Mouse (Mus musculus): ENCODE measurements around the gene Rad51.

The Rad51 gene

DNA sequence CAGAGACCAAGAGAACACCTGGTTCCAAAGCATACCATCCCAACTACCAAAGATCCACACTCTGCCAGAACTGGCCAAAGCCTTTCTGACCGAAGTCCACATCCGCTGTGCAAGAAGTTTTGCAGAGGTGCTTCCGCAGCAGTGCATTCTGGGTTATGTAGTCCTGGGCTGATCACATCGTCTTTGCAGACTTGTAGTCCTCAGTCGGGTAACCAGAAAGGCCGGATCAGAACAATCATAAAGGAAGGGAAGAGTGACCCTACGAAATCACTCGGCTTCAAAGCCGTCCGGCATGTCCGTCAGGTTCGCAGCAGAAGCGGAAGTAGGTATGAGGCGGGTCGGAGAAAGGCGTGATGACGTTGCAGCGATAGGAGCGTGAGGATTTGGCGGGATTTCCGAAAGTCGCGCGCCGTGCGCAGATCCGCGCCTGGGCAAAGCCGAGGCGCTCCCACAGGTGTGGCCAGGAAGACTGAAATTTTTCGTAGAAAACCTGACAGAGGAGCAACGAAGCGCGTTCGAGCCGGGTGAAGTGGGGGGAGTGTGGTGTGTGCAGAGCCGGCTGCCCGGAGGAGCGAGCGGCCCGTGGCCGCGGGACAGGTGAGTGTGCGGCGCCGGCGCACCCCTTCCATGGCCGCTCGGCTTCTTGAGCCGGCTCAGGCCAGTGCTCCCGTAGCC lies at the start of gene Rad51:
Gene Rad51 (plus strand): TSS at position 356 of the 675 bp plus-strand sequence.
- peak; percentile 79 for DNase-seq (ENCODE audit: low read depth, low spot score)

DNA sequence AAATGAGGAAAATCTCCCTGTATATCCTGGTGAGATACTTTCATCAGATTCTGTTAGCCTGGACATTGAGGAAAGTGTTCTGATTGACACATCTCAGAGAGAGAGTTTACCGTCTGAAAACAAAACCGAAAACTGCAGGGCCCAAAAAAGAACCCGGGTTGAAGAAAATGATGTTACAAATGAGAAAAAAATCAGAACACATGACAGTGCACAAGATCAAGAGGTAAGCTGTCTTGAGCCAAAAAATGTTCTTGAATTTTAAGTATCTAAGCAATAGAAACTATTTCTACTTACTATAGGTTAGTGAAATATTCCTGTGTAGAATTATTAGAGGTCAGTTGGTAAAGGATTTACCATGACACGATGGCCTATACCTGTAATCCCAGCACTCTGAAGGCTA lies 40.2 kb upstream of the Rad51 start:
- no peak for DNase-seq (ENCODE audit: low read depth, low spot score)

DNA sequence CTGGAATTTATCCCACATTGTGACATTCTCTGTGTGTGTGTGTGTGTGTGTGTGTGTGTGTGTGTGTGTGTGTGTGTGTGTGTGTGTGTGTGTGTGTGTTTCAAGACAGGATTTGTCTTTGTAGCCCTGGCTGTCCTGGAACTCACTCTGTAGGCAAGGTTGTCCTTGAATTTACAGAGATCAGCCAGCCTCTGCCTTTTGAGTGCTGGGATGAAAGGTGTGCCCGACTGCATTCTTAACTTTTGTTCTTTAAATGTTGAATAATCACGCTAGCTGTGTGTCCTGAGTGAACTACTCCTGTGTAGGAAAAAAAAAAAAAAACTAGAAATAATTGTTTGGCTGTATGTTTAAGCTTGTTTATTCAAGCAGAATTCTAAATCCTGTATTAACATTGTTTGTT lies 26.4 kb upstream of the Rad51 start:
- DNase-seq (ENCODE audit: low read depth, low spot score) = no peak

DNA sequence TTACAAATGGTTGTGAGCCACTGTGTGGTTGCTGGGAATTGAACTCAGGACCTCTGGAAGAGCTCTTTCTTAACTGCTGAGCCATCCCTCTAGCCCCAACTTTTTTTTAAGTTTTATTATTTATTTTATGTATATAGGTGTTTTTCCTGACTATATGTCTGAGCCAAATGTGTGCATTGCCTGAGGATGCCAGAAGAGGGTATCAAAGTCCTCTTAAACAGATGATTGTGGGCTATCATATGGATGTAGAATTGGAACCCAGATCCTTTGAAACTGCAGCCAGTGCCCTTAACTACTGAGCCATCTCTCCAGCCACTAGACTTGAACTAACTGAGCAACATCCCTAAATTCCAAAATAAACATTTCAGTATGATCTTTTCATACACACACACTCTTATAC lies 11.0 kb upstream of the Rad51 start:
- DNase-seq (ENCODE audit: low read depth, low spot score) = no peak

DNA sequence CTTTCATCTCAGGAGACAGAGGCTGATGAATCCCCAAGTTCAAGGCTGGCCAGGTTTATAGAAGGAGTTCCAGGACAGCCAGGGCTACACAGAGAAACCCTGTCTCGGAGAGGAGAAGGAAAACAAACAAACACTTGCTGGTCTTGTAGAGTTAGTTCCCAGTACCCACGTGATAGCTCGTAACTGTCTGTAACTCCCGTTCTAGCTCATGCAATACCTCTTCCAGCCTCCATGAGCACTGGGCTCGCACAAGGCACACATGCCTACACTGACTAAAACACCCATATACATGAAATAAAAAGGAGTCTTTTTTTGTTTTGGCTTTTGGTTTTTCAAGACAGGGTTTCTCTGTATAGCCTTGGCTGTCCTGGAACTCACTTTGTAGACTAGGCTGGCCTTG lies 6.0 kb upstream of the Rad51 start:
- no peak for DNase-seq (ENCODE audit: low read depth, low spot score)

DNA sequence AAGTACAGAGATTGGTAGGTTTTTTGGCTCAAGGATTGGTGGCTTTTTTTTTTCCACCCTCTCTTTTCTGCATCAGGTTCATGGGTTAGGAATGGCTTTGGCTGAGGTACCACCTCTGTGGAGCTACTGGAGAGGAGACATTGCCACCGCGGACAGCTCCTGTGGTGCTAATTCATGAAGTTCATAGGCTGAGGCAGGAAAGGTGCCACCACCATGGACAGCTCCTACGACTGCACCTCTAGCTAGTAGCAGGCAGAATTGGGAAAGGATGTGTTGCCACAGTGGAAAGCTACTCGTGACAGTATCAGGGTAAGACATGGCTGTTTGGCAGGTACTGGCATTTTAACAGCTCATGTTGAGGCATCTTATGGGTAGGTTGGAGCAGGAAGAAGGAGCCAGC lies 4.0 kb upstream of the Rad51 start:
- DNase-seq (ENCODE audit: low read depth, low spot score) = no peak

DNA sequence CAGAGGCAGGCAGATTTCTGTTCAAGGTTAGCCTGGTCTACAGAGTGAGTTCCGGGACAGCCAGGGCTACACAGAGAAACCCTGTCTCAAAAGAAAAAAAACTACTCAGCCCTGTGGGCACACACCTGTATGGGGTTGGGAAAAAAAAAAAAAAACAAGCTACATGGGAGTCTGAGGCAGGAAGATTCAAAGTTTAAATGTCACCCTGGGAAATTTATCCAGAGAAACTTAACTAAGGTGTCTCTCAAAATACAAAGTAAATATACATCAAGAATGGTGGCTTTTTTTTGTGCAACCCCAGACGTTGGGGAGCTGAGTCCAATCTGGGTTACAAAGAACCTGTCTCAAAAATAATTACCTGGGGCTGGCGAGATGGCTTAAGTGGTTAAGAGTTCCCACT lies 1.5 kb upstream of the Rad51 start:
- DNase-seq (ENCODE audit: low read depth, low spot score) = no peak

DNA sequence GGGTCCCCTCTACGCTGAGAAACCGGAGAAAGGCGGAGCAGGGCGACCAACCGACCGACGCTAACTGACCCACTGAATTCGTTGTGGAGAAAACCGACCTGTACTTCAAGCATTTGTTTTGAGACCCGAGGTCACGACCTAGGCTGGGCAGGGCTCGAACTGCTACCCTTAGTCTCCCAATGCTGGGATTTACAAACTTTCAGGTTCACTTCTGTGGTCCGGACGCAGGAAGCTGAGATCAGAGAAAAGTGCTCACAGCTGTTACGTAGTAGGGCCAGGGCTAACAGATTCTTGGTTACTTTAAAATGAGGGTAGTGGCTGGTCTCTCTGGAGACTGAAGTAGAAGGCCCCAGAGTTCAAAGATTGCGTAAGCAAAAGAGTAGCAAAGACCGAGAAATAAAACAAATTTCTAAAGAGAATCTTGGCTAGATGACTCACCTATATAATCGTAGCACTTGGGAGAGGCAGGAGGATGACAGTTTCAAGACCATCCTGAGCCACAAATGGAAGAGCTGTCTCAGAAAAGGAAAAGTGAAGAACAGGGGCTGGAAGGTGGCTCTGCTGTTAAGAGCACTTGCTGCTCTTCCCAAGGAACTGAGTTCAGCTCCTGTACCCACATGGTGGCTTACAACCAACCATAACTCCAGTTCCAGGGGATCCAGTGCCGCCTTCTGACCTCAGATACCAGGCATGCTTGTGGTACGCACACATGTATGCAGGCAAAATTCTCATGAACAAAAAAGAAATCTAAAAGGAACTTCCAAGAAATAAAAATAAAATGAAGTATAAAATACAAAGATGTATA lies 730 bp downstream of the Rad51 start:
- DNase-seq (ENCODE audit: low read depth, low spot score) = no peak

DNA sequence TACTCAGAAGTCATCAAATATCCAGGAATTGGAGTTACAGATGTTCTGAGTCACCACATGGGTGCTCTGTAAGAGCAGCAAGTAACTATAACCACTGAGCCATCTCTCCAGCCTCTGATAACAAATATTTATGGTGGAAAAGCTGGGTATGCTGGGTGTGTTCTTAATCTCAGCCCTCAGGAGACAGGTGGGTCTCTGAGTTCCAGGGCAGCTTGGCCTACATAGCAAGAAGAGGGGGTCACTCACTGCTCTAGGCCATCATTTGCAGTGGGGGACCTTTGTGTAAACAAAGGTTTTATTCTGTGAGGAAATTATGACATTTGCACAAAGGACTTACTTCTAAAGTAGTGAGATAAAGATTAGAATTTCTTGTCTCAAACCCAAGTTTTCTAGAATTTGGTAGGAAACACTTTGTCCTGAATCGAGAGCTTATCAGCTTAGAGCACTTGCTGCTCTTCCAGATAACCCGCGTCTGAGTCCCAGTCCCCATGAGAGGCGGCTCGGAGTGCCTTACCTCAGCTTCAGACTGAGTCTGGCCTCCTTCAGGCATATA lies 23.8 kb downstream of the Rad51 start:
- no peak for DNase-seq (ENCODE audit: low read depth, low spot score)

DNA sequence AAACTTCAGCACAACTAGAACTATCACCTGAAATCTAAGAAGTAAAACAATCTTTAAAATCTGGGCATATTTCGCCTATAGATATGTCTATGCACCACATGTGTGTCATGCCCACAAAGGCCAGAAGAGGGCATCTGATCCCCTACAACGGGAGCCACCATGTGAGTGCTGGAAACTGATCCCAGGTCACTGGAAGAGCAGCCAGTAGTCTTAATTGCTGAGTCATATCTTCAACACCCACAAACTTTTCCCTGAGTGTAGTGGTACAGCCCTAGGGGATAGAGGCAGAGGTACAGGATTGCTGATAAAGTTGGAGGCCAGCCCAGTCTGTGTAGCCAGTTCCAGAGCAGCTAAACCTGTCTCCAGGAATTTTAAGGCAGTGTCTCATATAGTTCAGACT lies 32.6 kb downstream of the Rad51 start:
- DNase-seq (ENCODE audit: low read depth, low spot score) = no peak

DNA sequence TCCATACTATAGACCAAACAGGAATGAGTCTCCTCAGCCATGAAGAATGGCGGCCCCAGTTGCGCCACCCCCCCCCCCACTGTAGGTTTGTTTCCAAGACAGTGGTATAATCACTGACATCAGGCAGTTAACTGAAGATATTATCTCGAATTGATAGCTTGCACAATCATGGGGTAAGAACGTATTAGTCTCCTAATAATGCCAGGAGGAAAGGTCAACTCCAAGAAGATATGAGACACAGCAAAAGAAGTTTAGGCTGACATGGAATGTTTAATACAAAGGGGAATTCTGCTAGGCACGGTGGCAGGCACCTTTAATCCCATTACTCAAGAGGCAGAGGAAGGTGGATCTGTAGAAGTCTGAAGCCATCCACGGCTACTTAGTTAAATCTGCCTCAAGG lies 33.8 kb downstream of the Rad51 start:
- DNase-seq (ENCODE audit: low read depth, low spot score) = no peak

DNA sequence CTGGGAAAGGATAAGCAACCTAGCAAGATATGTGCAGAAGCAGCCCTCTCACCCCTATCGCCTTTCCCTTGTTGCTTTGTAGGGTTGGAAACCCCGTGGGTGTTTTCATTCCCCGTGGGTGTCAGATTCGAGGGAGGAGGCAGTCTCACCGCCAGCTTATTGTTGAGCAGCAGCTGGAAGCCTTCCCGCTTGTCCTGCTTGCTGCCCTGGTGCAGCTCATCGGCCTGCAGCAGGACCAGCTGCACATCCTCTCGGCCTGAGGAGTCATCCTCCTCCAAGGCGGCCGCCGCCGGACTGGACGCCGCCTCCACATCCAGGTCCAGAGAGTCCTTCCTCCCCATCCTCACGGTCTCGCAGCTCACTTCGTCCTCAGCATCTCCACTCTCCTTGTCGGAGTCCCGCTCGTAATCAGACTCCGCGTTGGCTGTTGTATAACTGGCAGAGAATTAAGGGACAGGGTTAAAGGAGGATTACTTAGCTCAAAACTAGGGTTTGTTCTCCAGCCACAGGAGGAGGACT lies 34.6 kb downstream of the Rad51 start:
- no peak for DNase-seq (ENCODE audit: low read depth, low spot score)

DNA sequence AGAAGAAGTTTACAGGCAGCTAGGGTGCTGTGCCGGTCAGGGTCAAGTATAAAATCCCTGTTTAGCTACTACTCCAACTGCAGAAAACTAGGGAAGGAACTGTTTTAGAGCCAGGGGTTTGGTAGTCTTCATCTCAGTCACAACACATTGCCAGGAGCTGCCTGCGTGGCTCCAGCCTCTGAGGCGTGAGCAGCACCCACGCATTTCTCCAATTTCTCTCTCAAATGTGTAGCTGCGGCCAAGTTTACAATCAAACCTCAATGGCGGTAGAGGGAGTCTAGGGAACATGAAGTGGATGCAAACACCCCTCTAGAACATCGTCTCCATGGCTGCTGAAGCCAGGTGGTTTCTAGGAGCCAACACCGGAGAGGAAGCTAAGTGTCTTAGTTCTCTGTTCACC lies 35.2 kb downstream of the Rad51 start:
- DNase-seq (ENCODE audit: low read depth, low spot score) = no peak

DNA sequence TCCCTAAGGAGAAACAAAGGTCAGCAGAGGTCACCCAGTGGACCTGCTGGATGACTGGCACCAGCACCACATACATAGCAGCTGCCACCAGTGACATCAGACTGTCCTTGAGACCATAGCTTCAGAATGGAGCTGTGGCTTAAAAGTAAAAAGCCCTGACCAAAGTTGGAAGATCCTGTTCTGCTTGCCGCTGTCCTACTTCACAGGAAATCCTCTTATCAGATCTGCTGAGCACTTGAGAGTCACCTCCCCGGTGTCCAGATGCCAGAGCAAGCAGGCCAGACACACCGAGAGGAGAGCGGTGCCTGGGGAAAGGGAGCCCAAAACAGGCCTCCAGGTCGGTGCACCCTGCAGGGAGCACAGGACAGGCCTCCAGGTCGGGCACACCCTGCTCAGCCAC lies 39.7 kb downstream of the Rad51 start:
- no peak for DNase-seq (ENCODE audit: low read depth, low spot score)

DNA sequence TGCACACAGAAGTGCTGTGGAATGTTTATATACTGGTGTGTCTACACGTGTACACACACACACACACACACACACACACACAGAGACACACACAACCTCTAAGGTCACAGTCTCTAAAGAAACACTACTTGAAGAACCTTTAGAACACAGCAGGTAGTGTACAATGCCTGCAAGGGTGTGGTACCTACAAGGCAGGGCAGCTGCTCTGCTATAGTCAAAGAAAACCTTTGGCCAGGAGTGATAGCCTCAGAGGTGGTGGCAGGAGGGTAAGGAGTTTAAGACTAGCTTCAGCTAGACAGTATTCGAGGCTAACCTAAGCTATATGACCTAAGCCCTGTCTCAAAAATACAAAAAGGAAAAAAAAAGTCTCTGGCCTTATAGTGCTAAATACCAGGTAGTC lies 42.1 kb downstream of the Rad51 start:
- DNase-seq (ENCODE audit: low read depth, low spot score) = no peak

DNA sequence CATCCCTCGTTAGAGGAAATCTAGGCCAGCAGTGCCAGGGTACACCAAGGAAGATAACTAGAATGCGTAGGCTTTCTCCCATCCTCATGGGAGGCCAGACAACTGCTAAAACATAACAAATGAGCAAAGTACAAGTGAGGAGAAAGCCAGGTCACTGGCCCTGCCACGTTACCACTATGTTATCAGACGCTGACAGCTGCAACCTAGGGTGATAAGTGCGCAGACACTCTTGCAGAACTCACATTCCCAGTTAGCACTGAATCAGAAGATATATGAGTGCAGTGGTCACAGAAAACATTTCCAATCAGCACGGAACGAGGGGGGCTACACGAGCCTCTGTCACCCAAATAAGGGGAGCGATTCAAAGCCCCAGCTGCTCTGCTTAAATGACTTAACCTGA lies 42.8 kb downstream of the Rad51 start:
- DNase-seq (ENCODE audit: low read depth, low spot score) = no peak

DNA sequence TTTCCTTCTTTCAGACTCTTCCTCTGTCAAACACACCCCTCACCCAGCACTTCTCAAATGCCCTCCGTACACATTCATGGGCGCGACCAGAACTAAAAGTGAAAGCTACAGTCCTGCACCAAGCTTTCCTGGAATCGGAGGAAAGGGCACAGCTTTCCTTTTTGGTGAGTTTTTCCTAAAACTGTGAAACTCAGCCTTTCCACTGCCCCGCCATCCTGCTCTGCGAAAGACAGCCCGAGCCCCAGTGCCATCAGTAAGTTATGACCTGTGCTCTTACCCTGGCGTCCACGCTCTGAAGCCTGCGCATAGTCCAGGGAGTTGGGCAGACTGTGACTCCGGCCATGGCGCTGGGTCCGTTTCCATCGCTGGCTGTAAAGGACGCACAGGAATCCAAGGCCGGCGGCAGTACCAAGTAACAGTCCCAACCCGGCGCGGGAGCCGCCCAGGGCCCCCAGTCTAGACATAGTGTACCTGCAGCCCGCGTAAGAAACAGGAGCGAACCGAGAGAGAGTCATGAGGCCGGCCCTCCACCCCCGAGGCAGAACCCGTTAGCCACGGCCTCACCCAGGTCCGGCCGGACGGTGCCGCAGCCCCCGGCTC lies 43.6 kb downstream of the Rad51 start:
- DNase-seq (ENCODE audit: low read depth, low spot score) = no peak

DNA sequence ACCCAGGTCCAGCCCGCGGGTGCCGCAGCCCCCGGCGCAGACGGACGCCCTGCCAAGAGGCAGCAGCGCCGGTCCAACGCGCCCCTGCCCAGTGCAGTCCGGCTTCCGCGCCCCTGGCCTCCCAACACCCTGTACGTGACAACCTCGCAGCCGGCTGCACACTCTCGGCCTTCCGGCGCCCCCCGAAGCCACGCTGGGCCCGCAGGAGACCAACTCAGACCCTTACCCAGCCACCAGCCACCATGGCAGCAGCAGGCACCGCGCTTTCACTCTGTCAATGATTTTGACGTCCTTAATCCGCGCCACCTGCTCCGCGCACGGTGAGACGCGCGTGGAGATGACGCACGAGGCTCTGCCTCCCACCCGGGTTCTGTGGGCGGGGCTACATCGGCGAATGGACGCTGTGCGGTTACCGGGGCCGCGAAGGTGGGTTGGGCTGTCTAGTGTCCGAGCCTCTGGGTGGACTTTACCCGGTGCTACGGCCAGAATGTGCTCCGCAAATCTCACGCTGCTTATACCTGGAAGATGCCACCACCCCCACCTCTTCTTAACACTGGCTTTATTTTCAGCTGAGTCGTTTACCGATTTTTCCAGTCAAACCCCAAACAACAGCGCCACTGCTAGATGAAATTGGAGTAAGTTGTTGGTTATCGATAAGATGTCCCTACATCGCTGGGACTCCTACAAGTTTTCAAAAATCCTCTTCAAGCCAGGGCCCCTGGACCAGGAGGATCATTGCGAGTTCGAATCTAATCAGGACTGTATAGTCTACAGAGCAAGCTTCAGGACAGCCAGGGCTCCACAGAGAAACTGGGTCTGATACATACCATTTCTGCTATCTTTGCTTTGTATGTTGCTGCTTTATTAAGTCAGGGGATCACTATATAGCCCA lies 44.3 kb downstream of the Rad51 start, which contains the start of gene Rmdn3:
Gene Rmdn3 (minus strand): TSS at position 354 of the 892 bp plus-strand sequence.
- DNase-seq (ENCODE audit: low read depth, low spot score) = peak; percentile 93

DNA sequence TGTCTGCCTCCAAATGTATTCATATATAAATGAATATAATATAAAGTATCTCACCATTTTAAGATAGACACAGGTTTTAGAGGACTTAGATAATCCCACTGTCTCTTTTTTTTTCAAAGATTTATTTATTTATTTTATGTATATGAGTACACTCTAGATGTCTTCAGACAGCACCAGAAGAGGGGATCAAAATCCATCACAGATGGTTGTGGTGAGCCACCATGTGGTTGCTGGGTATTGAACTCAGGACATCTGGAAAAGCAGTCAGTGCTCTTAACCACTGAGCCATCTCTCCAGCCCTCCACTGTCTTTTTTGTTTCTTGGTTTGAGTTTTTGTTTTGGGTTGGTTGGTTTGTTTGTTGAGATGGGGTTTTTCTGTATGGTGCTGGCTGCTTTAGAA lies 45.2 kb downstream of the Rad51 start:
- no peak for DNase-seq (ENCODE audit: low read depth, low spot score)

DNA sequence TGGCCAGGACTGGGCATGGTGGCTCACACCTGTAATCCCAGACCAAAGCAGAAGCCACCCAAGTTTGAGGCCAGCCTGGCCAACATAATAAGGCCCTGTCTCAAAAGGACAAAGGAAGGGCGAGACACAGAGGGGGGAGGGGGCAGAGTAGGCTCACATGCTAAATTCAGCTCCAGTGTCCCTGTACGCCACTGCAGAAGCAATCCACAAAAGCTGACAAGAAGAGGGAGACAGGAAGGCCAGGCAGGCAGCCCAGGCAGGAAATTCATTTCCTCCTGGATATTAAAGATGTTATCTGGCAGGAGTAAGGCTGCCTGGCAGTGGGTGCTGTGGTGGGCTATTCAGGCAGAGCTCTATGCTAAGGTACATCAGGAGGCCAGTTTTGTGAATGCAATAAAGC lies 48.7 kb downstream of the Rad51 start:
- DNase-seq (ENCODE audit: low read depth, low spot score) = no peak

DNA sequence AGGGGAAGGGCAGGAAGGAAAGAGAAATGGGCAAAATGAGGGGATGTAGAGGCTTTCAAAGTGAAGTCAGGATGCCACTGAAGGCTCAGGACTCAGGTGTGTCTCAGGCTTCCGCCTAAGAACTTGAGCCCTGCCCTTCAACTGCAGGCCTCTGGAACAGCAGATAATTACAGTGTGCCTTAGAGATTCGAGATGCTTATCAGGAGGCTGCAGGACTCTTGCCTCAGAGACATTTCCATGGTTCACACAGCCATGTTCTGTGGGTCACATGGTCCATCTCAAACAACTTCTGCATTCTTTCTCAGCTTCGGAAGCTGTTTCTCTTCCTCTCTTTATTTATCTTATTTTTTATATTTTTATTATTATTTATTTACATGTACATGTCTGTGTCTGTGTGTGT lies 50.5 kb downstream of the Rad51 start:
- DNase-seq (ENCODE audit: low read depth, low spot score) = no peak
